Mouse (Mus musculus) cerebellum, postnatal 25 days (tissue): ENCODE measurements around the gene Tbx3.

Experiments
- DNase-seq, 2 experiments: peaks; one replicate each; pipeline ENCODE4 v3.0.0; 2021; ENCODE audit warnings: mixed read lengths in 2 of 2

The Tbx3 gene

GRCm38 (mm10) chr5:119662731-119663130 is 7.7 kb upstream of the Tbx3 start:
- DNase-seq: no peak

- DNase-seq: no peak
These were observed 7.2 kb upstream of the Tbx3 start for GRCm38 (mm10) chr5:119663241-119663640.

GRCm38 (mm10) chr5:119663747-119664146 is 6.7 kb upstream of the Tbx3 start:
- no peak for DNase-seq

GRCm38 (mm10) chr5:119665739-119666138 is 4.7 kb upstream of the Tbx3 start:
- DNase-seq: no peak

- no peak for DNase-seq
These were observed 3.0 kb upstream of the Tbx3 start for GRCm38 (mm10) chr5:119667356-119667940.

- DNase-seq: no peak
These were observed 2.1 kb upstream of the Tbx3 start for GRCm38 (mm10) chr5:119668191-119668912.

GRCm38 (mm10) chr5:119668913-119669411 is 1.5 kb upstream of the Tbx3 start:
- DNase-seq: no peak

- peak in 1 of 2 experiments; percentile 34 for DNase-seq
These were observed 516 bp upstream of the Tbx3 start for GRCm38 (mm10) chr5:119669741-119670565.

GRCm38 (mm10) chr5:119671124-119671801 is 794 bp downstream of the Tbx3 start:
- DNase-seq: no peak

- no peak for DNase-seq
These were observed 1.5 kb downstream of the Tbx3 start for GRCm38 (mm10) chr5:119671965-119672347.

- DNase-seq: no peak
These were observed 2.0 kb downstream of the Tbx3 start for GRCm38 (mm10) chr5:119672348-119672983.

- DNase-seq: no peak
These were observed 2.6 kb downstream of the Tbx3 start for GRCm38 (mm10) chr5:119672984-119673600.

- no peak for DNase-seq
These were observed 3.5 kb downstream of the Tbx3 start for GRCm38 (mm10) chr5:119673716-119674605.

- DNase-seq: no peak
These were observed 4.3 kb downstream of the Tbx3 start for GRCm38 (mm10) chr5:119674606-119675330.

GRCm38 (mm10) chr5:119676245-119676644 is 5.8 kb downstream of the Tbx3 start:
- no peak for DNase-seq

- DNase-seq: no peak
These were observed 8.0 kb downstream of the Tbx3 start for GRCm38 (mm10) chr5:119678516-119678915.

- DNase-seq: no peak
These were observed 8.6 kb downstream of the Tbx3 start for GRCm38 (mm10) chr5:119679084-119679483.

GRCm38 (mm10) chr5:119679614-119680328 is 9.3 kb downstream of the Tbx3 start:
- no peak for DNase-seq

GRCm38 (mm10) chr5:119680329-119681010 is 10.0 kb downstream of the Tbx3 start:
- DNase-seq: no peak
